Mouse (Mus musculus) CH12.LX (cell line): ENCODE data around the gene Clstn1. TPM values are rescaled to one million over a fixed set of nuclear protein-coding genes. Genes with fewer than 3 reads are reported as not detected.

Experiments used
- DNase-seq: peaks from one replicate; pipeline ENCODE4 v3.0.0-alpha.2; 2013; ENCODE audit errors: extremely low read depth
- H3K27ac ChIP-seq: 2 replicates; pipeline ENCODE4 v1.5.1; 2012; ENCODE audit warnings: low read depth, mild to moderate bottlenecking, control low read depth, moderate library complexity; ENCODE audit not compliant: insufficient read depth
- H3K27me3 ChIP-seq: replicated peaks from 2 replicates; pipeline ENCODE3; 2012; ENCODE audit warnings: inconsistent platforms
- H3K36me3 ChIP-seq, 2 experiments: replicated peaks in 1 of 2; 2 replicates each; pipeline versions ENCODE3 to v1.6.1; 2012; ENCODE audit warnings: inconsistent platforms in 1 of 2, low read length in 1 of 2, mild to moderate bottlenecking in 1 of 2, mixed read lengths in 1 of 2, moderate library complexity in 1 of 2; ENCODE audit not compliant: control insufficient read depth in 1 of 2, insufficient read depth in 1 of 2
- H3K4me1 ChIP-seq, 2 experiments: 2 replicates each; pipeline ENCODE4 v1.6.1; 2012; ENCODE audit warnings: inconsistent platforms in 1 of 2, moderate library complexity in 1 of 2; ENCODE audit not compliant: insufficient read depth in 2 of 2, control insufficient read depth in 1 of 2
- H3K4me2 ChIP-seq: 2 replicates; pipeline ENCODE4 v1.6.1; 2012; ENCODE audit warnings: low read depth, mild to moderate bottlenecking, control low read depth; ENCODE audit not compliant: poor library complexity, insufficient read depth, severe bottlenecking
- H3K4me3 ChIP-seq, 3 experiments: fragments of 150-350 bp in 1 of 3; sonication (generic) in 1 of 3; replicated peaks in 1 of 3; 2 replicates each; pipeline versions ENCODE3 to v1.5.1; 2011 to 2012; ENCODE audit warnings: low read depth in 2 of 3, low read length in 2 of 3, mild to moderate bottlenecking in 2 of 3, moderate library complexity in 2 of 3, control low read depth in 1 of 3, improper control_type of control experiment in 1 of 3, inconsistent platforms in 1 of 3, mixed read lengths in 1 of 3; ENCODE audit not compliant: poor library complexity in 1 of 3
- H3K79me2 ChIP-seq: replicated peaks from 2 replicates; pipeline ENCODE4 v1.6.1; 2012; ENCODE audit warnings: mild to moderate bottlenecking, moderate library complexity; ENCODE audit not compliant: control insufficient read depth, poor library complexity, insufficient read depth, severe bottlenecking; ENCODE audit errors: extremely low read depth
- H3K9ac ChIP-seq: 2 replicates; pipeline ENCODE4 v1.6.1; 2012; ENCODE audit warnings: low read depth, mild to moderate bottlenecking, control low read depth, moderate library complexity; ENCODE audit not compliant: insufficient read depth
- H3K9me3 ChIP-seq: replicated peaks from 2 replicates; pipeline ENCODE3; 2012; ENCODE audit warnings: low read length, inconsistent platforms, mixed read lengths
- CHD1 ChIP-seq: IDR thresholded peaks from 2 replicates; pipeline ENCODE4 v1.6.1; 2012; ENCODE audit warnings: low read depth, low read length, improper control_type of control experiment, inconsistent platforms
- CHD2 ChIP-seq: IDR thresholded peaks from 2 replicates; pipeline ENCODE4 v1.6.1; 2011; ENCODE audit warnings: low read length, improper control_type of control experiment
- CTCF ChIP-seq, 2 experiments: IDR thresholded peaks in 1 of 2; conservative IDR thresholded peaks in 1 of 2; 2 replicates each; pipeline ENCODE4 v1.5.1; 2011 to 2012; ENCODE audit warnings: low read depth in 2 of 2, low read length in 2 of 2, improper control_type of control experiment in 1 of 2, inconsistent platforms in 1 of 2, mild to moderate bottlenecking in 1 of 2, moderate library complexity in 1 of 2
- E2F4 ChIP-seq: IDR thresholded peaks from 2 replicates; pipeline ENCODE4 v1.6.1; 2011; ENCODE audit warnings: low read depth, low read length, improper control_type of control experiment; ENCODE audit not compliant: insufficient replicate concordance
- ELF1 ChIP-seq: IDR thresholded peaks from 2 replicates; pipeline ENCODE4 v1.6.1; 2014; ENCODE audit warnings: low read depth, mild to moderate bottlenecking, inconsistent platforms, low read length, improper control_type of control experiment
- EP300 ChIP-seq: IDR thresholded peaks from 2 replicates; pipeline ENCODE4 v1.6.1; 2011; ENCODE audit warnings: low read length, improper control_type of control experiment
- ETS1 ChIP-seq: conservative IDR thresholded peaks from 2 replicates; pipeline ENCODE4 v1.6.1; 2012; ENCODE audit warnings: low read depth, mild to moderate bottlenecking, inconsistent platforms, low read length, improper control_type of control experiment, moderate library complexity
- GABPA ChIP-seq: IDR thresholded peaks from 2 replicates; pipeline ENCODE4 v1.6.1; 2012; ENCODE audit warnings: low read depth, low read length, improper control_type of control experiment, inconsistent platforms; ENCODE audit not compliant: insufficient replicate concordance
- HCFC1 ChIP-seq: IDR thresholded peaks from 2 replicates; pipeline ENCODE4 v1.6.1; 2012; ENCODE audit warnings: low read depth, mild to moderate bottlenecking, inconsistent platforms, low read length, improper control_type of control experiment
- IRF4 ChIP-seq: IDR thresholded peaks from 2 replicates; pipeline ENCODE4 v1.6.1; 2014; ENCODE audit warnings: low read depth, mild to moderate bottlenecking, inconsistent platforms, low read length, improper control_type of control experiment
- JUN ChIP-seq: IDR thresholded peaks from 2 replicates; pipeline ENCODE4 v1.6.1; 2011; ENCODE audit warnings: low read depth, mild to moderate bottlenecking, low read length, improper control_type of control experiment, moderate library complexity; ENCODE audit not compliant: insufficient read depth
- MAFK ChIP-seq: IDR thresholded peaks from 2 replicates; pipeline ENCODE4 v1.6.1; 2011; ENCODE audit warnings: low read length, improper control_type of control experiment; ENCODE audit not compliant: insufficient replicate concordance
- MAX ChIP-seq: IDR thresholded peaks from 2 replicates; pipeline ENCODE4 v1.6.1; 2011; ENCODE audit warnings: low read length, improper control_type of control experiment
- MAZ ChIP-seq: IDR thresholded peaks from 2 replicates; pipeline ENCODE4 v1.6.1; 2012; ENCODE audit warnings: low read depth, mild to moderate bottlenecking, inconsistent platforms, low read length, improper control_type of control experiment, moderate library complexity
- MEF2A ChIP-seq: IDR thresholded peaks from 2 replicates; pipeline ENCODE4 v1.6.1; 2014; ENCODE audit warnings: low read depth, mild to moderate bottlenecking, inconsistent platforms, low read length, improper control_type of control experiment, borderline replicate concordance
- MXI1 ChIP-seq: IDR thresholded peaks from 2 replicates; pipeline ENCODE4 v1.6.1; 2011; ENCODE audit warnings: mild to moderate bottlenecking, low read depth, low read length, improper control_type of control experiment
- MYC ChIP-seq: IDR thresholded peaks from 2 replicates; pipeline ENCODE4 v1.6.1; 2011; ENCODE audit warnings: low read depth, mild to moderate bottlenecking, improper control_type of control experiment, low read length
- NELFE ChIP-seq: IDR thresholded peaks from 2 replicates; pipeline ENCODE4 v1.6.1; 2011; ENCODE audit warnings: low read depth, low read length, improper control_type of control experiment
- PAX5 ChIP-seq: IDR thresholded peaks from 2 replicates; pipeline ENCODE4 v1.6.1; 2012; ENCODE audit warnings: low read length, inconsistent platforms, mixed read lengths
- POLR2AphosphoS2 ChIP-seq: IDR thresholded peaks from 2 replicates; pipeline ENCODE4 v1.6.1; 2011; ENCODE audit warnings: low read depth, low read length, improper control_type of control experiment
- RAD21 ChIP-seq: IDR thresholded peaks from 2 replicates; pipeline ENCODE4 v1.6.1; 2011; ENCODE audit warnings: low read depth, mild to moderate bottlenecking, low read length, improper control_type of control experiment, moderate library complexity
- RCOR1 ChIP-seq: conservative IDR thresholded peaks from 2 replicates; pipeline ENCODE4 v1.6.1; 2012; ENCODE audit warnings: low read depth, mild to moderate bottlenecking, inconsistent platforms, low read length, improper control_type of control experiment
- SIN3A ChIP-seq: IDR thresholded peaks from 2 replicates; pipeline ENCODE4 v1.6.1; 2012; ENCODE audit warnings: low read length, improper control_type of control experiment, inconsistent platforms
- SMC3 ChIP-seq: IDR thresholded peaks from 2 replicates; pipeline ENCODE4 v1.6.1; 2011; ENCODE audit warnings: low read depth, low read length, improper control_type of control experiment
- TBP ChIP-seq: conservative IDR thresholded peaks from 2 replicates; pipeline ENCODE4 v1.6.1; 2011; ENCODE audit warnings: low read depth, low read length, improper control_type of control experiment
- TCF12 ChIP-seq: IDR thresholded peaks from 2 replicates; pipeline ENCODE4 v1.6.1; 2014; ENCODE audit warnings: low read depth, mild to moderate bottlenecking, inconsistent platforms, low read length, improper control_type of control experiment
- USF1 ChIP-seq: IDR thresholded peaks from 2 replicates; pipeline ENCODE4 v1.6.1; 2014; ENCODE audit warnings: low read depth, mild to moderate bottlenecking, inconsistent platforms, low read length, improper control_type of control experiment
- ZC3H11A ChIP-seq: IDR thresholded peaks from 2 replicates; pipeline ENCODE4 v1.6.1; 2012; ENCODE audit warnings: low read depth, mild to moderate bottlenecking, inconsistent platforms, low read length, improper control_type of control experiment
- ZKSCAN1 ChIP-seq: IDR thresholded peaks from 2 replicates; pipeline ENCODE4 v1.6.1; 2012; ENCODE audit warnings: low read depth, inconsistent platforms, low read length, improper control_type of control experiment, borderline replicate concordance
- ZMIZ1 ChIP-seq: IDR thresholded peaks from 2 replicates; pipeline ENCODE4 v1.6.1; 2012; ENCODE audit warnings: low read depth, mild to moderate bottlenecking, inconsistent platforms, low read length, improper control_type of control experiment
- ZNF384 ChIP-seq: IDR thresholded peaks from 2 replicates; pipeline ENCODE4 v1.6.1; 2012; ENCODE audit warnings: low read depth, low read length, improper control_type of control experiment, inconsistent platforms
- dilution Hi-C: fragments of 300-500 bp; cut with MboI; formaldehyde crosslinking; loops from 2 replicates; pipeline ENCODE4 v1.14.3; 2020; ENCODE audit warnings: low sequenced_read_pairs; ENCODE audit not compliant: extremely low pct_unique_long_range_greater_than_20kb, extremely low pct_ligation_motif_present
- in situ Hi-C: fragments of 300-500 bp; cut with MboI; formaldehyde crosslinking; loops from 3 replicates; pipeline ENCODE4 v1.14.3; 2019; ENCODE audit warnings: low sequenced_read_pairs, low pct_ligation_motif_present, low pct_unique_long_range_greater_than_20kb, mixed read lengths
- polyA plus RNA-seq: library from polyadenylated mRNA; unstranded; fragments of >175 nt; gene quantifications from 2 replicates; pipeline ENCODE4 v1.2.1, GENCODE M21; 2012; ENCODE audit warnings: low read depth; ENCODE audit not compliant: insufficient read length
- total RNA-seq, 2 experiments: library from RNA; depleted of rRNA; stranded (reverse); fragments of 300-350 nt in 1 of 2; fragments of >200 nt in 1 of 2; gene quantifications; 2 replicates each; pipeline ENCODE4 v1.2.3; 2012 to 2014

Clstn1 gene
- total and polyA plus RNA-seq, 3 experiments, result 26.4 to 53.1 (median 35.2) TPM

- no peak overlapping the region for H3K27ac ChIP-seq
- DNase-seq, result peak; percentile 51
- H3K4me2 ChIP-seq, result no peak overlapping the region
- TF ChIP-seq RAD21 (peak; percentile 34), E2F4 (no peak), GABPA (no peak), SMC3 (peak; percentile 68), RCOR1 (no peak), CTCF (conservative IDR thresholded peaks at IDR 0.05 in 1 of 2, IDR thresholded peaks at IDR 0.05 in 1 of 2; ENCODE audit: low read depth in 2 of 2, low read length in 2 of 2) (peak; percentile 68 to 87), POLR2AphosphoS2 (no peak), JUN (no peak)
- peaks cover 6% of the 10 kb centered on the region for H3K9me3 ChIP-seq
- no peaks in the 10 kb centered on the region for H3K79me2 ChIP-seq
- no peak overlapping the region for H3K4me3 ChIP-seq
- H3K27me3 ChIP-seq, result no peaks in the 10 kb centered on the region
- no peak overlapping the region for H3K9ac ChIP-seq
- peaks cover 98% of the 10 kb centered on the region in 2 experiments for H3K36me3 ChIP-seq
- in situ Hi-C loops (loop anchor here (5.0 kb wide), 1 partner anchor 37 kb away; no protein-coding TSS in a partner anchor), dilution Hi-C loops (no loop called here)
- H3K4me1 ChIP-seq, result peaks cover 6 to 33% of the 10 kb centered on the region in 2 experiments; a peak in 3 of 4 replicates
Measured at GRCm38 (mm10) chr4:149654232-149654631, 68.0 kb downstream of the Clstn1 start.

GRCm38 (mm10) chr4:149657858-149658416, 71.7 kb downstream of the Clstn1 start:
- H3K27ac ChIP-seq, result peak overlapping the region; percentile 23
- no peaks in the 10 kb centered on the region for H3K27me3 ChIP-seq
- DNase-seq, result peak; percentile 86
- in situ Hi-C loops, result loop anchor here (5.0 kb wide), 1 partner anchor 39 kb away; no protein-coding TSS in a partner anchor
- H3K4me1 ChIP-seq, result peaks cover 6 to 52% of the 10 kb centered on the region in 2 experiments; a peak in 3 of 4 replicates
- peaks cover 2% of the 10 kb centered on the region; the same call in 1 of the 2 replicates for H3K79me2 ChIP-seq
- H3K9me3 ChIP-seq, result no peaks in the 10 kb centered on the region
- H3K36me3 ChIP-seq, result peaks cover 88 to 95% of the 10 kb centered on the region in 2 experiments
- H3K4me2 ChIP-seq, result no peak overlapping the region
- no peak overlapping the region for H3K4me3 ChIP-seq
- dilution Hi-C loops, result no loop called here
- H3K9ac ChIP-seq, result no peak overlapping the region
- TF ChIP-seq MEF2A, result no peak
- TF ChIP-seq ZNF384, result no peak
- no peak; the same call in 1 of the 2 replicates for TF ChIP-seq SMC3
- TF ChIP-seq ZC3H11A, result no peak
- no peak for TF ChIP-seq GABPA
- TF ChIP-seq MXI1, result no peak
- no peak for TF ChIP-seq CHD2
- TF ChIP-seq SIN3A, result peak; percentile 26; the same call in 1 of the 2 replicates
- no peak for TF ChIP-seq HCFC1
- no peak for TF ChIP-seq MAZ
- TF ChIP-seq PAX5, result no peak
- peak; percentile 38 for TF ChIP-seq ELF1
- TF ChIP-seq TBP, result no peak
- TF ChIP-seq MAX, result no peak
- no peak for TF ChIP-seq NELFE
- no peak for TF ChIP-seq CHD1
- no peak for TF ChIP-seq IRF4
- no peak for TF ChIP-seq ZMIZ1
- TF ChIP-seq USF1, result no peak
- no peak for TF ChIP-seq MYC
- TF ChIP-seq CTCF (conservative IDR thresholded peaks at IDR 0.05 in 1 of 2, IDR thresholded peaks at IDR 0.05 in 1 of 2; ENCODE audit: low read depth in 2 of 2, low read length in 2 of 2), result no peak
- peak; percentile 51 for TF ChIP-seq ETS1
- no peak for TF ChIP-seq JUN
- TF ChIP-seq ZKSCAN1, result no peak
- no peak for TF ChIP-seq MAFK
- TF ChIP-seq RCOR1, result no peak
- peak; percentile 55; the same call in 1 of the 2 replicates for TF ChIP-seq TCF12
- TF ChIP-seq RAD21, result no peak
- no peak for TF ChIP-seq E2F4
- peak; percentile 21; the same call in 1 of the 2 replicates for TF ChIP-seq EP300
